Mouse (Mus musculus) layer of hippocampus, adult 18-20 months (tissue): ENCODE data around the gene Lyg2. TPM values are rescaled to one million over a fixed set of nuclear protein-coding genes. Genes with fewer than 3 reads are reported as not detected.

ENCODE experiments used
- DNase-seq, 2 experiments: peaks; one replicate each; pipeline ENCODE4 v3.0.0; 2022; ENCODE audit warnings: low spot score in 2 of 2
- long read RNA-seq: library from polyadenylated mRNA; stranded (forward); transcript quantifications from one replicate; pipeline ENCODE4 v2.0.0, GENCODE M21; 2021
- total RNA-seq, 2 experiments: library from RNA; stranded (reverse); gene quantifications; 2 replicates each; pipeline ENCODE4 v1.2.3; 2021

Gene Lyg2
- under 1 TPM in 1 of 2 experiments, not detected in 1; 0.12 TPM for total RNA-seq
- long read RNA-seq = 0 reads

GRCm38 (mm10) chr1:37916393-37916792 is at the start of gene Lyg2:
TSS of gene Lyg2 (minus strand) at chr1:37916493.
- no peak for DNase-seq

GRCm38 (mm10) chr1:37965571-37965970 is 49.3 kb upstream of the Lyg2 start:
- no peak for DNase-seq

GRCm38 (mm10) chr1:37959486-37959885 is 43.2 kb upstream of the Lyg2 start:
- DNase-seq = peak in 1 of 2 experiments; percentile 13

GRCm38 (mm10) chr1:37958516-37958915 is 42.2 kb upstream of the Lyg2 start:
- DNase-seq = no peak

GRCm38 (mm10) chr1:37957659-37958058 is 41.4 kb upstream of the Lyg2 start, which contains the start of gene Lyg1:
TSS of gene Lyg1 (minus strand) at chr1:37957759.
- no peak for DNase-seq

- DNase-seq = no peak
These were observed 40.6 kb upstream of the Lyg2 start for GRCm38 (mm10) chr1:37956690-37957431.

GRCm38 (mm10) chr1:37955251-37955650 is 39.0 kb upstream of the Lyg2 start:
- no peak for DNase-seq

- DNase-seq = no peak
These were observed 38.5 kb upstream of the Lyg2 start for GRCm38 (mm10) chr1:37954786-37955185.

- no peak for DNase-seq
These were observed 32.6 kb upstream of the Lyg2 start for GRCm38 (mm10) chr1:37948906-37949305.

- no peak for DNase-seq
These were observed 15.5 kb upstream of the Lyg2 start for GRCm38 (mm10) chr1:37931806-37932205.

GRCm38 (mm10) chr1:37925971-37926370 is 9.7 kb upstream of the Lyg2 start:
- no peak for DNase-seq

- DNase-seq = peak in 1 of 2 experiments; percentile 24
These were observed 6.2 kb upstream of the Lyg2 start for GRCm38 (mm10) chr1:37922536-37922935.

GRCm38 (mm10) chr1:37918096-37918495 is 1.8 kb upstream of the Lyg2 start:
- DNase-seq = peak in 1 of 2 experiments; percentile 24

- no peak for DNase-seq
These were observed 1.4 kb upstream of the Lyg2 start for GRCm38 (mm10) chr1:37917666-37918065.

GRCm38 (mm10) chr1:37912751-37913150 is 3.5 kb downstream of the Lyg2 start:
- no peak for DNase-seq

- DNase-seq = peak in 1 of 2 experiments; percentile 22
These were observed 13.1 kb downstream of the Lyg2 start for GRCm38 (mm10) chr1:37903178-37903577.

GRCm38 (mm10) chr1:37900288-37900687 is 16.0 kb downstream of the Lyg2 start:
- DNase-seq = no peak

GRCm38 (mm10) chr1:37899816-37900215 is 16.5 kb downstream of the Lyg2 start:
- no peak for DNase-seq

GRCm38 (mm10) chr1:37894606-37895005 is 21.7 kb downstream of the Lyg2 start:
- DNase-seq = no peak

- no peak for DNase-seq
These were observed 24.9 kb downstream of the Lyg2 start for GRCm38 (mm10) chr1:37891400-37891799.

GRCm38 (mm10) chr1:37890025-37890652 is 26.2 kb downstream of the Lyg2 start, which contains the start of the genes Mitd1 and Mrpl30:
TSS of gene Mitd1 (minus strand) at chr1:37890411.
TSS of gene Mrpl30 (plus strand) at chr1:37890477.
- peak; percentile 83 to 93 for DNase-seq

GRCm38 (mm10) chr1:37889206-37889605 is 27.1 kb downstream of the Lyg2 start:
- no peak for DNase-seq
